Mouse (Mus musculus) spleen, postnatal 10 days (tissue): ENCODE results near the gene Mymx.
A peak's percentile ranks its signal among the peaks of the same experiment; 100 is the strongest.

Experiments
- DNase-seq, 2 experiments: peaks; one replicate each; pipeline ENCODE4 v3.0.0; 2021 to 2022; ENCODE audit warnings: low spot score in 2 of 2

The Mymx gene

GRCm38 (mm10) chr17:45589844-45590243 is 12.1 kb downstream of the Mymx start:
- DNase-seq: no peak

GRCm38 (mm10) chr17:45589236-45589635 is 12.7 kb downstream of the Mymx start:
- no peak for DNase-seq

GRCm38 (mm10) chr17:45588370-45588769 is 13.5 kb downstream of the Mymx start:
- no peak for DNase-seq

- DNase-seq: peak in 1 of 2 experiments; percentile 67
Observed at GRCm38 (mm10) chr17:45586449-45586837, 15.5 kb downstream of the Mymx start.

DNA sequence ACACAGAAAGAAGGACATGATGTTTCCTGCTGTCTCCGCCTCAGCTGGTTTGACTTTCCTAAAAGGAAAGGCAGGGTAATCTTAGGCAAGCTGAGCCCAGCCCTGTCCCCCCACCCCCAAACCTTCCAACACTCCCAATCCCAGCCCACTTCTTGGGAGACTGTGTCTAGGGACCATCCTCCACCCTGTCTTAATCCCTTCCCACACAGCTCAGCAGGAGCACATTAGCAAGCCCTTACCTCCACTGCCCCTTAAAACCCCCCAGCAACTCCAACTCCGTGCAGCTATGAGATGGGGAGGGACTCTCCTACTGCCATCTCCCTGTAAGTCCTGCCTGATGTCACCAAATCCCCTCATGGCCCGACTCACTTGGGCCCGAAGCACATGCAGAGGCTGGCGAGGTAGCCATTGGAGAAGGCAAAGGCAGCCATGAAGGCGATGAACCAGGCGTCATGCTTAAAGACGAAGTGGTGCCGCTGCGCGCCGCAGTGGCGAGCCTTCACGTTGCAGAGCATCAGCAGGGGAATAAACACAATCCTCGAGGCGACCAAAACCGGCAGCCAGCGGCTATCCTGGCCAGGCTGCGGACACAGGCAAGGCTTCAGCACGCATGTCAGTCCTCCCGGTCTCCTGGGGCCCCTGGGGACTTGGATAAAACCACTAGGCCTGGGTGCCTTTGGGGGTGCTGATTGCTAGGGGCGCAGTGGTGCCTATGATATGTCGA is 16.0 kb downstream of the Mymx start:
- DNase-seq: no peak

DNA sequence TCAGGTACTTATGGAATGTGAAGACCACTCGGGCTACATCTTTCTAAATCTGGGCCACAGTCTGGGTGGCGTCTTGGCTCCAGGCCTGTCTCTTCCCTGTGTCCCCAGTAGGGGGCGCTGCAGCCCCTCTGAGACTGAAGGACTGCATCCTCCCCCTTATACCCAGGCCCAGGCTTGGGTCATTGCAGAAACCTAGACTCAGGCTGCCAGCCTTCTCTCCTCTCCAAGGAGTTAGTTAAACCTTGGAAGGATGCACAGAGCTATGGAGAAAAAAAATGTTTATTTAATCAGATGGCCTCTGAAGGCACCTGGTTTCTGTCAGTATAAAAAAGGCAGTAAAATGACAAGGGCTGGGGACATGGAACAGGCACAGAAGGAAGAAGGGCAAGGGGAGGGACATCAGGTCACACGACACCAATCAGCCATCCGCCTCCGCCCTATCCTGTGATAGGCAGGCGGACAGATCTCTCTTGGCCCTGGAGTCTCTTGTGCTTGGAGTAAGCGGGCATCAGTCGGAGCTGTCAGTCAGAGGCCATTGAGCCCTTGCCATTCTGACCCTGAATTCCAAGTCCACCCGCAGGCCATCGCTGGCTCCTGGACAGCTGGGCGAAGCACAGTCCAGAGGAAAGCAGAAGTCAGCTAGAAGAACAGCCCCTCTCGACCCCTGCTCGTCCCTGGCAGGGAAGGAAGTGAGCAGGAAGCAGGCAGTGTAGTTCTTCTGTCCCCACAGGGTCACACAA is 16.8 kb downstream of the Mymx start:
- DNase-seq: peak; percentile 61 to 81

GRCm38 (mm10) chr17:45584096-45584896 is 17.6 kb downstream of the Mymx start:
- peak in 1 of 2 experiments; percentile 53 for DNase-seq

GRCm38 (mm10) chr17:45582715-45583355 is 19.1 kb downstream of the Mymx start:
- DNase-seq: peak in 1 of 2 experiments; percentile 57

- no peak for DNase-seq
Observed at GRCm38 (mm10) chr17:45582188-45582587, 19.7 kb downstream of the Mymx start.

DNA sequence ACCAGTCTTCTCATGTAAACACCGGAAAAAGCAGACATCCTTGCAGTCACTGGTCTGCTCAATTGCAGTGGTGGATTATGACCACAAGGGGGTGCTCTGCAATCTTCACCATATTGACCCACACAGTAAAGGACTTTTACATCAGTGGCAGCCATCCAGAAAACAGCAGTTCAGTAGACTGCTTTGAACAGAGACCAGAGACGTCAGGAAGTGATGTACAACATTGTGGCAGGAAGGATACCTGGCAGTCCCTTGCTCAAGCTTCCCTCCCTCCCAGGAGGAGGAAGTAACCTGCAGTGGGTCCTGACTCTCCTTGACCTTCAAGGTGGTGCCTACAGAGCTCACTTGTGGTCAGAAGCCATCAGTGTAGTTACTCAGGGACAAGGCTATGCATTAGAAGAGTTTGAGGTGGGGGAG is 20.3 kb downstream of the Mymx start:
- peak; percentile 63 to 82 for DNase-seq

DNA sequence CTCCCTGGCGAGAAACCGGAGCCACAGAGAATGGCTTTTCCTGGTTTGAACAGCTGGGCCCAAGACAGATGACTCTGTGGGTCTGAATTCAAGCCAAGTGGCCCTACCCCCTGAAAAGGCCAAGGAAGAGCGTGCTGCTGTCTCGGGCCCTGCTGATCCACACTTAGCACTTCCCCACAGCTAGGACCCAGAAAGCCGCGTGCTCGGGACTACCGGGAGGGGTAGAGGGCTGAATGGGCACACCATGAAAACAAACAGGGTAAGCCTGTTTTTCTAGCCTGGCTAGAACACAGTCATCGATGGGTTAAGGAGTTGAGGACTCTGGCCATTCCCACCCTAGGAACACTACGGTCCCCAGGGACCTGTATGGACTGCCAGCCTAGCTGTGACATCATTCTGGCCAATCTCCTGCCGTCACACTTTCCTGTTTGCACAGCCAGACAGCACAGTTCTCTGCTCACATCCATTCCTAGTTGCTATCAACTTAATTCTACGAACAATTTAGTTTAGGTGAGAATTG is 20.9 kb downstream of the Mymx start:
- no peak for DNase-seq

DNA sequence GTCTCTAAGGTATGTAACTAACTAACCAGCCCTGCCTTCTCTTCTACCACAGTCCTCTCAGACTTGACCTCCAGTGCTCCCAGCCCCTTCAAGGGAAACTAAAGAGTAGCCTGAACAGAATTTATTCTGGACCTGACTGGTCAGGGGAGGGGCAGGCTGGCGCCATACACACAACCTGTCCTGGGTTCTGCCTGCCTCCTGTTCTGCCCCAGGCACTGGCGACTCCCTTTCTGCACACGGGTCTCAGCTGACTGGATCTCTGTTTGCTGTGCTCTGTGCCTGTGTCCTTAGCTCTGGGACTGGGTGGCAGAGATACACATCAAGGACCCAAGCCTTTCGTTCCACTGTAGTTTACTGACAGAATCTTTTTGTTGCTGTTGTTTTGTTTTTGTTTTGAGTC is 22.3 kb downstream of the Mymx start:
- no peak for DNase-seq

- DNase-seq: peak in 1 of 2 experiments; percentile 50
Observed at GRCm38 (mm10) chr17:45578843-45579242, 23.1 kb downstream of the Mymx start.

DNA sequence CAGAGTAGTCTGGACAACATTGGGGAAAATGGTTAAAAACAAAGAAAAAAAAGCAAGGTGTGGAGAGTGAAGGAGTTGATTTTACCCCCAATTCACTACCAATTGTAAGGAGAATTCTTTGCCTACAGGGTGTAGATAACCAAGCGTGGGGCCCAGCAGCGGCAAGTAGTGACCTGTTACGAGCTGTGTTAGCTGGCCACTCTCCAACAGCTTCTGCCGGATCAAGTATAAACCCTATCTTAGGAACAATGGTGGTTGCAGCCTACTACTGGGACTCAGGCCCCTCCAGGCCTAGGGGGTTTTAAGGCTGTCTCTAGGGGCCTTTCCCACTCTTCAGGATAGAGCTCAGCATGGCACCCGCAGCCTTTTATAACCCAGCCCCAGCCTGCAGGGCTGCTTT is 23.7 kb downstream of the Mymx start:
- no peak for DNase-seq

GRCm38 (mm10) chr17:45575123-45575897 is 26.6 kb downstream of the Mymx start:
- DNase-seq: no peak

GRCm38 (mm10) chr17:45574129-45574761 is 27.7 kb downstream of the Mymx start:
- peak in 1 of 2 experiments; percentile 73 for DNase-seq

DNA sequence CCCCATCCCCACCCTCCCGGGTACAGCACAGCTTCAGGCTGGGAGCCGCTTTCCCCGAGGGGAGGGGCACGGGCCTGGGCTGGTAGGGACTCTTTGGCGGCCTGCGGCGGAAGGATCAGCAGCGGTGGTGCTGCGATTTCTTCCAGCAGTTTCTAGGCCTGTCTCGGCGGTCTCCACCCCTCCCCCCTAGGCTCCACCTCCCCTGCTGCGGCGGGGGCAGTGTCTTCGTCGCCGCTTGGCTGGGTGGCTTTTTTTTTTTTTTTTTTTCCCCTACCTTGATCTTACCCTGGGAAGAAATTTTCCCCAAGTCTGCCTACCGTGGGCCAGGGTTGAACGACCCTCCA is 28.1 kb downstream of the Mymx start:
- peak; percentile 90 to 93 for DNase-seq

DNA sequence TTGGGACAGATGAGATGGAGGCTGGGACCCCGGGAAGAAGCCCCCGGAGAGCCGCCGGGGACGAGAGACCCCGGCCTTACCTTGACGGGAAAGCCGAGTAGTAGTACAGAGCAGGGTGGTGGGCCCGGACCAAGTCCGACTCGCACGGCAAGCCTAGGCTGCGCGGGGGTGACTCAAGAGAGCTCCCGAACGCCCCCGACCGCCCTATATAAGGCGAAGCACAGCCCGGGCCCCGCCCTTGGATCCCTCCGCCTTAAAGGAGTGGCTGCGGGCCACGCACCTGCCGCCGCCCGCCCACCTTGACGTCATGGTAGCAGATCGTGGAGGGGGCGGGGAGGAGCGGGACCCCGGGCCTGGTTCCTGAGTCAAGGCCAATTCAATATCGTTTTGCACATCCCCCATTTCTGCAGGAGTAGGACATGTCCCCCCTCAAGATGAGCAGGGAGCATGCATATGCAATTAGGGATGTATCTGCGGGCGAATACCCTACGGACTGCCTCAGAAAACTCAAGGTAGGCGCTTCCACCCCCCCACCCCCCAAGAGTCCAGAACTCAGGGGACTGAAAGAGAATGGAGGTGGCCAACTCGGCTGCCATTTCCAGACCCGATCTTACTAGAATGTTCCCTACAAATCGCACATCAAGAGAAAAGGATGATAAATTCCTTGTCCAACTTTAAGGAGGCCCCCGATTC is 28.7 kb downstream of the Mymx start, which contains the start of gene Hsp90ab1:
Hsp90ab1 (minus strand) TSS at position 185 of the 693 bp plus-strand sequence.
- DNase-seq: peak; percentile 95 to 97
